Mouse (Mus musculus) layer of hippocampus, adult 8-10 months (tissue): ENCODE results near the gene Clec4e. TPM values are rescaled to one million over a fixed set of nuclear protein-coding genes. Genes with fewer than 3 reads are reported as not detected.

Experiments
- total RNA-seq, 4 experiments: library from RNA; stranded (reverse); gene quantifications; 2 replicates each; pipeline ENCODE4 v1.2.4; 2022

Clec4e gene
- total RNA-seq, 4 experiments from 2014 or later = not detected

Other genes starting within 250 kb of the Clec4e start
- gene Clec4b1, start 239.9 kb downstream of the Clec4e start, total RNA-seq = not detected
- gene Clec4a2, start 183.4 kb downstream of the Clec4e start, total RNA-seq = 1 to 10 TPM; 2.9 to 3.8 (median 3.2) TPM
- under 1 TPM in 1 of 4 experiments, not detected in 3; 0.65 TPM for gene Clec4b2, start 117.0 kb downstream of the Clec4e start, total RNA-seq
- not detected for gene Clec4n, start 60.0 kb downstream of the Clec4e start, total RNA-seq
- not detected for gene Clec4d, start 27.8 kb downstream of the Clec4e start, total RNA-seq
- not detected for gene Vmn2r19, start 18.5 kb upstream of the Clec4e start, total RNA-seq
- not detected for gene Vmn2r20, start 128.2 kb upstream of the Clec4e start, total RNA-seq
- gene Vmn2r21, start 243.5 kb upstream of the Clec4e start, total RNA-seq = not detected